Mouse (Mus musculus) ovary, adult 18-20 months (tissue): Measurements from ENCODE around the gene Brix1.

Source experiments
- DNase-seq: peaks from one replicate; pipeline ENCODE4 v3.0.0; 2022; ENCODE audit warnings: low spot score, mixed read lengths

Brix1 gene

GRCm38 (mm10) chr15:10447102-10447501 lies 38.6 kb downstream of the Brix1 start:
- no peak for DNase-seq

- no peak for DNase-seq
These were observed 43.5 kb downstream of the Brix1 start for GRCm38 (mm10) chr15:10442275-10442674.

GRCm38 (mm10) chr15:10441493-10441892 lies 44.3 kb downstream of the Brix1 start:
- no peak for DNase-seq

- DNase-seq, result no peak
These were observed 45.8 kb downstream of the Brix1 start for GRCm38 (mm10) chr15:10439963-10440362.

DNA sequence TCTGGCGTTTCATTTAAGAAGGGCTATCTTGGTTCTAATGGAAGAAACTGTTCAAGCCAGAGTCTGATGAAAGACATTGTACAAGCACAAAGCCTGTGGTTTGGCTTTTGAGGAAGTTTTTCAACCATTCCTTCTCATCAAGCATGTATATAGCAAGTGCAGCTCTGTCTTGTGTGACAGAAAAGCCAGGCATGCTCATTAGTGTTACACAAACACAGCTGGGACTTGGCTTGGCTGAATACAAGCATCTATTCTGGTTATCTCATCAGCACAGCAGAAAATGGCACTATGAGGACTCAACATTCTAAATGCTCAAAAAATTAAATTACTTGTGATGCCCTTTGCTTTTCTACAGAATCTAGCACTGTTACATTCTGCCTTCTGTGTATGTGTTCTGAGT lies 48.9 kb downstream of the Brix1 start:
- no peak for DNase-seq

GRCm38 (mm10) chr15:10426545-10427266 lies 59.0 kb downstream of the Brix1 start:
- DNase-seq, result no peak

GRCm38 (mm10) chr15:10426124-10426523 lies 59.6 kb downstream of the Brix1 start:
- no peak for DNase-seq
